Mouse (Mus musculus) embryonic facial prominence, embryonic 10.5 days (tissue): ENCODE data around the gene Parva. TPM values are rescaled to one million over a fixed set of nuclear protein-coding genes. Genes with fewer than 3 reads are reported as not detected.
A peak's percentile ranks its signal among the peaks of the same experiment; 100 is the strongest.

Experiments
- DNase-seq: peaks from one replicate; pipeline ENCODE4 v3.0.0-alpha.2; 2017; ENCODE audit warnings: low spot score
- H3K27ac ChIP-seq: fragments of 300-500 bp; sonication (generic); replicated peaks from 2 replicates; pipeline ENCODE4 v1.5.1; 2016; ENCODE audit warnings: mild to moderate bottlenecking
- H3K27me3 ChIP-seq: fragments of 300-500 bp; sonication (generic); replicated peaks from 2 replicates; pipeline ENCODE4 v1.6.1; 2016; ENCODE audit warnings: low read depth, mild to moderate bottlenecking; ENCODE audit not compliant: poor library complexity, severe bottlenecking
- H3K36me3 ChIP-seq: fragments of 300-500 bp; sonication (generic); replicated peaks from 2 replicates; pipeline ENCODE4 v1.6.1; 2016; ENCODE audit warnings: mild to moderate bottlenecking, moderate library complexity
- H3K4me1 ChIP-seq: fragments of 300-500 bp; sonication (generic); 2 replicates; pipeline ENCODE4 v1.6.1; 2016
- H3K4me3 ChIP-seq: fragments of 300-500 bp; sonication (generic); 2 replicates; pipeline ENCODE4 v1.5.1; 2016; ENCODE audit warnings: mild to moderate bottlenecking, moderate library complexity
- H3K9me3 ChIP-seq: fragments of 300-500 bp; sonication (generic); 2 replicates; pipeline ENCODE4 v1.6.1; 2016; ENCODE audit warnings: mild to moderate bottlenecking
- WGBS: fragments of 180-500 bp; shearing (Covaris S2); methylation state at CpG from one replicate; pipeline ENCODE4 v1.1.7; 2016; 5-methylcytosine and 5-hydroxymethylcytosine counted together
- polyA plus RNA-seq: library from polyadenylated mRNA; unstranded; fragments of >200 nt; fragmentation: Nextera tagmentation; extraction: Ambion mirVana; gene quantifications from 2 replicates; pipeline ENCODE4 v1.2.1, GENCODE M21; 2016

The Parva gene
- polyA plus RNA-seq, 1 experiment from 2014 or later: 70.3 TPM

DNA sequence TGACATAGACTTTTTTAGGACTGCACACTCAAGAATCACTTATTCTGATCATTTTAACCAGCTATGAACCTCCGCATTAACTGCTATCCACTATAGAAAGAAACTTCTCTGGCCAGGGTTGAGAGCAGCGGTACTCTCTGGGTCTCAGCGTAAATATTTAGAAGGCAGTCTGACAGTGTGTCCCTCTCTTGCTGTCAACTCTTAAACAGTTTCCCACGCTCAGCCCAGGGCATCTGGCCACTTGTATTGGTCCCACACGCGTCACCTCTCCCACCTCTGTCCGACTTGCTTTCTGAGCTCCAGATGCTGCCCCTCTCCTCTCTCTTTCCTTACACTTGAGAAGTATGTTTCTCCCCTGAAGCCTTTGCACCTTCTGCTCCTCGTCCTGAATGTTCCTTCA lies 81.8 kb downstream of the Parva start:
- Histone ChIP-seq H3K27me3 (no peaks in the 10 kb centered on the region), H3K4me3 (no peak overlapping the region), H3K4me1 (peaks cover 54% of the 10 kb centered on the region), H3K36me3 (no peaks in the 10 kb centered on the region), H3K27ac (peak overlapping the region; percentile 63; the same call in 1 of the 2 replicates), H3K9me3 (no peaks in the 10 kb centered on the region)
- 80% methylated on average over 8 of the region's 8 CpGs for WGBS
- DNase-seq: no peak

- Histone ChIP-seq H3K36me3 (no peaks in the 10 kb centered on the region), H3K27ac (peak overlapping the region; percentile 63)
- 39% methylated on average over 10 of the region's 10 CpGs for WGBS
Measured at GRCm38 (mm10) chr7:112510336-112511048, 83.2 kb downstream of the Parva start.

DNA sequence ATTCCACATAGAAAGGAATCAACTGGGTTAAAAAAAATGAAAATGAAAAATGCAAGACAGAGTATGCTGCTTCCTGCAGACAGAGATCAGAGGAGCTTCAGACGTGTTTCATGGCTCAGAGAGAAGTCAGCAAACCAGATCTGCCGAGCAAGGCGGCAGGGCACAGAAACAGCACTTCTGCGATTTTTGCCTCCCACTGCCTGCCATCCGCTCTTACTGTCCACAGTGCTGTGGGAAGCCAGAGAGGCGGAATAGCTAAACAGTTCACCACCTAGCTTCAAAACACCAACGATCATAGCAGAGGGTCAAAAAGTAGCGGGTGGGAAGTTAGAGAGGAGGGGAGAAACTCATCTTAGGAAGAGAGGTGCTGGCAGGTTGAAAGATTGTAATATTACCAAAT lies 84.0 kb downstream of the Parva start:
- H3K36me3 ChIP-seq: no peaks in the 10 kb centered on the region
- H3K9me3 ChIP-seq: no peaks in the 10 kb centered on the region
- no peaks in the 10 kb centered on the region for H3K27me3 ChIP-seq
- H3K4me1 ChIP-seq: peaks cover 53% of the 10 kb centered on the region
- DNase-seq: no peak
- WGBS: 81% methylated on average over 8 of the region's 8 CpGs
- H3K27ac ChIP-seq: peak overlapping the region; percentile 65; the same call in 1 of the 2 replicates
- H3K4me3 ChIP-seq: no peak overlapping the region

More at GRCm38 (mm10) chr7:112510336-112511048, 83.2 kb downstream of the Parva start:
- Histone ChIP-seq H3K4me1 (peaks cover 56% of the 10 kb centered on the region), H3K9me3 (no peaks in the 10 kb centered on the region), H3K4me3 (no peak overlapping the region), H3K27me3 (no peaks in the 10 kb centered on the region)
- DNase-seq: peak; percentile 52

GRCm38 (mm10) chr7:112512257-112512656 lies 85.0 kb downstream of the Parva start:
- Histone ChIP-seq H3K27ac (peak overlapping the region; percentile 65), H3K36me3 (no peaks in the 10 kb centered on the region), H3K27me3 (no peaks in the 10 kb centered on the region), H3K9me3 (no peaks in the 10 kb centered on the region), H3K4me3 (no peak overlapping the region), H3K4me1 (peaks cover 52% of the 10 kb centered on the region)
- 36% methylated on average over 3 of the region's 3 CpGs for WGBS
- DNase-seq: no peak

DNA sequence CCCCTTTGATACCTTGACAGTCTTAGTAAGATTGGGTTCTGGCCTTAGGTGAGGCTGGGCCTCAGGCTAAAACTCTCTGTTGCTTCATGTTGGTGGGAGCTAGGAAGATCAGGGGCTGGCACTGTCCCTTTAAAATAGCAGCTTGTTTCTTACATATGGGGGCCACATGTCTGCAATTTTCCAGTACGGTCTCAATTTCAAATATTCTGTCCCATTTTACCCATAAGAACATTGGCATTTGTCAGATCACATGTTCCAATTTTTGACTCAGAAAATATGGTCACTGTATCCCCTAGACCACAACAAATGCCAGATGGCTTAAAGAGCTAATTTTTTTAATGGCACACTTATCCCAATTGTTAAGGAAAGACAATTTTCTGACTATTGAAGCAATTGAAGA lies 85.6 kb downstream of the Parva start:
- H3K4me1 ChIP-seq: peaks cover 52% of the 10 kb centered on the region
- H3K36me3 ChIP-seq: no peaks in the 10 kb centered on the region
- DNase-seq: no peak
- no peaks in the 10 kb centered on the region for H3K9me3 ChIP-seq
- 54% methylated on average over 1 of the region's 1 CpGs for WGBS
- no peaks in the 10 kb centered on the region for H3K27me3 ChIP-seq
- peak overlapping the region; percentile 65 for H3K27ac ChIP-seq
- H3K4me3 ChIP-seq: no peak overlapping the region

DNA sequence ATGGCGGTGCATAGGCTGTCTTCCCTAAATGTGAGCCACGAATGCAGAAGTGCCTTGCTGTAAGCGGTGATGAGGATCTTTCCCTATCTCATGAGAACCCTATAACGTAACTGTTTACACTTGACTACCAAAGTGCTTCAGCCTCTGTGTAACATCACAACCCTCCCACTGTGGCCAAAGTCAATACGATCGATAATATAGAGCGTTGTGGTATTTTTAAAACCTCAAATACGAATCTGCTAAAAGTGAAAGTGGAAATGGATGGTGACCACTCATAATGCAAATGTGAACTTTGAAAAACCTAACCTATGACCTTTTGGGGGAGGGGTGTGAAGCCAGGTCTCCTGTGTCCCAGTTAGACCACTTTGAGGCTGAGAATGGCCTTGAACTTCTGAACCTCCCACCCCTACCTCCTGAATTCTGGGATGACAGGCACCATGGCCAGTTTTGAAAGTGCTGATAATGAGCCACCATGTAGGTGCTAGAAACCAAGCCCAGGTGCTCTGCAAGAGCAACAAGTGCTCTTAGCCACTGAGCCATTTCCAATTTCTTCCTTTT lies 87.4 kb downstream of the Parva start:
- Histone ChIP-seq H3K4me3 (no peak overlapping the region), H3K27me3 (no peaks in the 10 kb centered on the region), H3K27ac (no peak overlapping the region), H3K9me3 (no peaks in the 10 kb centered on the region), H3K4me1 (peaks cover 36% of the 10 kb centered on the region), H3K36me3 (no peaks in the 10 kb centered on the region)
- no peak for DNase-seq
- WGBS: 94% methylated on average over 8 of the region's 8 CpGs

GRCm38 (mm10) chr7:112525465-112525864 lies 98.2 kb downstream of the Parva start:
- no peaks in the 10 kb centered on the region for H3K36me3 ChIP-seq
- 88% methylated on average over 6 of the region's 6 CpGs for WGBS

DNA sequence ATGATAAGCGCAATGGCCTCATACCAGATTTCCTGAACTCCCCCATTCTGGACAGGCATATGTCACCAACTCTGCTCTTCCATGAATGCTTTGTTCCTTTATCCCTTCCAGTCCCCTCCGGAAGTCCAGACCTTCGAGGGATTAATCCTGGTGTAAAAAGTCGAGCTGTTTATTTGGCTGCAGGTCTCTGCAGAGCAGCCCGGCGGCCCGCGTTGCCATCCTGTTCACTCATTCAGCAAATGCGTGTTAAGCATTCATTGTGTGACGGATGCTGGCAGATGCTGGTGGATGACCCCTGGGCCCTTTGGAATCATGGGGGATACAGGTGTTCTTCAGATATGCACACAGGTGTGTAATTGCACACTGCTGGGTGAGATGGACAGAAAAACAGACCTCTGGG lies 98.9 kb downstream of the Parva start:
- Histone ChIP-seq H3K4me1 (peaks cover 21% of the 10 kb centered on the region), H3K4me3 (no peak overlapping the region), H3K9me3 (no peaks in the 10 kb centered on the region), H3K36me3 (no peaks in the 10 kb centered on the region), H3K27me3 (no peaks in the 10 kb centered on the region), H3K27ac (no peak overlapping the region)
- WGBS: 79% methylated on average over 10 of the region's 10 CpGs
- no peak for DNase-seq

More at GRCm38 (mm10) chr7:112525465-112525864, 98.2 kb downstream of the Parva start:
- Histone ChIP-seq H3K9me3 (no peaks in the 10 kb centered on the region), H3K27ac (no peak overlapping the region), H3K4me3 (no peak overlapping the region), H3K4me1 (peaks cover 21% of the 10 kb centered on the region), H3K27me3 (no peaks in the 10 kb centered on the region)
- DNase-seq: no peak

GRCm38 (mm10) chr7:112527230-112527629 lies 99.9 kb downstream of the Parva start:
- Histone ChIP-seq H3K4me3 (no peak overlapping the region), H3K36me3 (no peaks in the 10 kb centered on the region), H3K4me1 (peaks cover 21% of the 10 kb centered on the region), H3K9me3 (no peaks in the 10 kb centered on the region), H3K27ac (no peak overlapping the region), H3K27me3 (no peaks in the 10 kb centered on the region)
- WGBS: 82% methylated on average over 4 of the region's 4 CpGs
- DNase-seq: no peak

DNA sequence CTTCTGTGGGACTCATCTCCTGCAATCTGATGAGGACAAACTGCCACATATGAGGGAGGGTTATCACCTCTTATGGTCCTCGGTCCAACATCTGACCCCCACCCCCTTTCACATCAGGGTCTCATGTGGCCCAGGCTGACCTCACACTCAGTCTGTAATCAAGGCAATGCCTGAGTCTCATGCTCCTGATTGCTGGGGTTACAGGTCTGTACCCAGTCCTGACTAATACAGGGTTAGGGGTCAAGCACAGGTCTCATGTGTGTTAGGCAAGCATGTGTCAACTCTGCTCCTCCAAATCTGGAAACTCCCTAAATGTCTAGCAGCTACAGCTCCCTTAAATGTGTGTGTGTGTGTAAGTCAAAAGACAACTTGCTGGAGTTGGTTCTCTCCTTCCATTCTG lies 100.8 kb downstream of the Parva start:
- no peaks in the 10 kb centered on the region for H3K9me3 ChIP-seq
- WGBS: 77% methylated on average over 1 of the region's 1 CpGs
- H3K36me3 ChIP-seq: no peaks in the 10 kb centered on the region
- H3K4me3 ChIP-seq: no peak overlapping the region
- no peak overlapping the region for H3K27ac ChIP-seq
- DNase-seq: no peak
- H3K27me3 ChIP-seq: no peaks in the 10 kb centered on the region
- peaks cover 21% of the 10 kb centered on the region for H3K4me1 ChIP-seq

DNA sequence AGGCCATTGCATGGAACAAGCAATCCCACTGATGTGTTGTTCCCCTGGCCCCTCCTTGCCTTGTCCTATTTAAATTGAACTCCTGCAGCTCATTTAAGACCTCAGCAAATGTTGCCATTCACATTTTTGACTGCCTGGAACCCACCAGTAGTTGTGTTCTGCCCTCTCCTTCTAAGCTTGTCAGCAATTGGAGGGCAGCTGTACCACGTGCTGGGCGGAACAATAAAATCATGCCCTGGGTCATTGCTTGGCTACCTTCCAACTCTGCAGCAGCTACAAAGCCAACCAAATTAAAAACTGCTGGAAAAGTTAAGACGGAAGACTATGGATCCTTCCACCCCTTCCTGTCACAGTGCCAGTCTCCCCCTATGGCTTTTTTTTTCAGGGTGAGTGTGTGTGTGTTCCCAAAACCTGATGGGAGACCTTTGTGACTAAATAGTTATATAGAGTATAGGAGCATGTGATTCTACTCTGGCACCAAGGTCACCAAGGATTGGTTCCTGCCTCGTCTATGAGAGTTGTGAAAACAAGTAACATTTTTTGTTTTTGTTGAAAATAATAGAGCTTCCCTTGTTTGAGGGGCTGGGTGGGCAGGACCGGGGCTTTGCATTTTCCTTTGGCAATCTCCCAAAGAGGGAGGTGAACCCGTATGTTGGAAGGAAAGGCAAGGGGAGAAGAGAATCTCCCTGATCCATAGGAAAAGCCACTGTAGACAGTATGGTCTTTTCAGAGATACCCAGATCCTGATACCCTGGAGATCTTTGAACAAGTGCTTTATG lies 101.5 kb downstream of the Parva start:
- no peak for DNase-seq
- Histone ChIP-seq H3K27ac (no peak overlapping the region), H3K9me3 (no peaks in the 10 kb centered on the region), H3K36me3 (no peaks in the 10 kb centered on the region), H3K4me1 (peaks cover 21% of the 10 kb centered on the region), H3K4me3 (no peak overlapping the region), H3K27me3 (no peaks in the 10 kb centered on the region)
- 70% methylated on average over 6 of the region's 6 CpGs for WGBS

DNA sequence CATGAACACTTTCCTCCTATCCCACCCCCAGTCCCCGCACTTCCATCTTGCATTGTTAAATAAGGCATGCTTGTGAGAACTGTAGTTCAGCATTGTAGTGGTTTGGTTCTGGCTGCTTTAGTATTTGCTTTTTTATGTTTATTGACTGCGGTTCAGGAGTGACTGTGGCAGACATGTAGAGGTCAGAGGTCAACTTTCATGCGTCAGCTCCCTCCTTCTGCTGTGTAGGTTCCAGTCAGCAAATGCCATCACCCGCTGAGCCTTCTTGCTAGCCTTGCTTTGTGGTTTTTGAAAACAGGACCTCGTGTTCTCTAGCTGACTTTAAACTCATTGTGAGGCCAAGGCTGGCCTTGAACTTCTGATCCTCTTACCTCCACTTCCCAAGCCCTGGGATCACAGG lies 103.6 kb downstream of the Parva start:
- Histone ChIP-seq H3K27me3 (no peaks in the 10 kb centered on the region), H3K4me1 (peaks cover 39% of the 10 kb centered on the region), H3K4me3 (no peak overlapping the region), H3K36me3 (no peaks in the 10 kb centered on the region), H3K9me3 (no peaks in the 10 kb centered on the region), H3K27ac (no peak overlapping the region)
- no peak for DNase-seq
- 68% methylated on average over 5 of the region's 5 CpGs for WGBS
